Mouse (Mus musculus) lung, adult 2 months (tissue): ENCODE results near the gene Camsap1.

Source experiments
- CTCF ChIP-seq: fragments of 200-500 bp; IDR thresholded peaks from 2 replicates; pipeline ENCODE4 v1.5.1; 2011; ENCODE audit warnings: mild to moderate bottlenecking, low read length, control low read depth; ENCODE audit not compliant: insufficient read depth
- POLR2A ChIP-seq: fragments of 200-500 bp; IDR thresholded peaks from 2 replicates; pipeline ENCODE4 v1.6.1; 2011; ENCODE audit warnings: low read depth, mild to moderate bottlenecking, control low read depth, low read length, borderline replicate concordance; ENCODE audit errors: extremely low read depth

GRCm38 (mm10) chr2:25918408-25918807 is 64.7 kb downstream of the Camsap1 start:
- TF ChIP-seq CTCF = no peak
- no peak for TF ChIP-seq POLR2A
